8 mouse cellular contexts compared by ENCODE assay signal in genomic region chr3:55816638-55817375, GRCm38 (mm10). TPM values are rescaled to one million over a fixed set of nuclear protein-coding genes. Genes with fewer than 3 reads are reported as not detected.
DNase-seq lines count a peak whose midpoint lies in the region; ATAC-seq lines count a peak whose summit lies in the region.

No protein-coding gene starts in this region.

- no peak overlapping the region for H3K4me3 ChIP-seq in heart, embryonic 13.5 days

- peaks cover 19% of the 10 kb centered on the region for H3K4me1 ChIP-seq in heart, embryonic 13.5 days

- peaks cover 9% of the 10 kb centered on the region for H3K36me3 ChIP-seq in heart, embryonic 13.5 days

- no peak for ATAC-seq in heart, embryonic 13.5 days (ENCODE audit: extremely low read depth, insufficient number of reproducible peaks, low FRiP score, low TSS enrichment)

- intact Hi-C loops in heart, postnatal 14 days (cut with DNase I), result no loop called here
- intact Hi-C loops in heart, postnatal 10 days (cut with DNase I), result no loop called here

- no peak overlapping the region for H3K9ac ChIP-seq in heart, embryonic 13.5 days

- WGBS in heart, embryonic 13.5 days, result 53% methylated on average over 6 of the region's 6 CpGs

- no peak for DNase-seq in heart, postnatal 14 days
- peak; percentile 3 for DNase-seq in thymus, postnatal 14 days
- no peak for DNase-seq in thymus, postnatal 25 days
- peak; percentile 17 to 29 for DNase-seq in heart, postnatal 10 days
- peak; percentile 13 for DNase-seq in skeletal muscle tissue, adult 2 months (ENCODE audit: low read depth, low spot score)
- no peak for DNase-seq in gastrocnemius, postnatal 25 days
- DNase-seq in adipocyte (ENCODE audit: low spot score), result no peak

- no peak overlapping the region for H3K4me2 ChIP-seq in heart, embryonic 13.5 days

- H3K9me3 ChIP-seq in heart, embryonic 13.5 days, result peaks cover 3% of the 10 kb centered on the region; the same call in 1 of the 2 replicates

- H3K27me3 ChIP-seq in heart, embryonic 13.5 days (replicated peaks), result no peaks in the 10 kb centered on the region

- H3K27ac ChIP-seq in heart, embryonic 13.5 days (replicated peaks), result peak overlapping the region; percentile 34

RNA-seq across cellular contexts. Expression of gene Mab21l1, which starts 34.5 kb away (rescaled TPM):
- 0.34 and 0.76 TPM in 2 replicates for polyA plus RNA-seq in heart, embryonic 13.5 days (2015; fragmentation: Nextera tagmentation; extraction: Ambion mirVana)
- total RNA-seq in heart, postnatal 14 days (2021), result not detected
- total RNA-seq in heart, postnatal 10 days (2021), result under 1 TPM; 0.10 TPM
- 1 to 10 TPM in 1 of 2 experiments, under 1 TPM in 1; 0.72 to 1.8 TPM for total RNA-seq in gastrocnemius, postnatal 25 days (2021)

Comparison
In these comparisons a context has a peak if more than half of its experiments do, and no peak if none do; other contexts are left out.
1. DNase-seq: peak in thymus, postnatal 14 days (single experiment), heart, postnatal 10 days (2 of 2) and skeletal muscle tissue, adult 2 months (single experiment); none in heart, postnatal 14 days (0 of 2), thymus, postnatal 25 days (single experiment), gastrocnemius, postnatal 25 days (single experiment) and adipocyte (single experiment).